Mouse (Mus musculus): Measurements from ENCODE around the gene Cenpv.

The Cenpv gene

GRCm38 (mm10) chr11:62554163-62554855 is 15.2 kb upstream of the Cenpv start:
- no peak for DNase-seq (ENCODE audit: low spot score in 2 of 2)

GRCm38 (mm10) chr11:62553633-62554032 is 14.6 kb upstream of the Cenpv start:
- no peak for DNase-seq (ENCODE audit: low spot score in 2 of 2)

GRCm38 (mm10) chr11:62553186-62553585 is 14.1 kb upstream of the Cenpv start:
- no peak for DNase-seq (ENCODE audit: low spot score in 2 of 2)

- DNase-seq (ENCODE audit: low spot score in 2 of 2), result peak; percentile 85 to 88
Measured at GRCm38 (mm10) chr11:62551226-62552119, 12.4 kb upstream of the Cenpv start.

- DNase-seq (ENCODE audit: low spot score in 2 of 2), result peak; percentile 99
Measured at GRCm38 (mm10) chr11:62550727-62551225, 11.7 kb upstream of the Cenpv start, which contains the start of gene Ubb. TSS of gene Ubb (plus strand) at chr11:62551171.

GRCm38 (mm10) chr11:62550227-62550685 is 11.2 kb upstream of the Cenpv start:
- no peak for DNase-seq (ENCODE audit: low spot score in 2 of 2)

- DNase-seq (ENCODE audit: low spot score in 2 of 2), result no peak
Measured at GRCm38 (mm10) chr11:62549782-62550181, 10.7 kb upstream of the Cenpv start.

GRCm38 (mm10) chr11:62543991-62544390 is 4.9 kb upstream of the Cenpv start:
- DNase-seq (ENCODE audit: low spot score in 2 of 2), result no peak

- DNase-seq (ENCODE audit: low spot score in 2 of 2), result no peak
Measured at GRCm38 (mm10) chr11:62541581-62541980, 2.5 kb upstream of the Cenpv start.

- no peak for DNase-seq (ENCODE audit: low spot score in 2 of 2)
Measured at GRCm38 (mm10) chr11:62540969-62541368, 1.9 kb upstream of the Cenpv start.

- DNase-seq (ENCODE audit: low spot score in 2 of 2), result no peak
Measured at GRCm38 (mm10) chr11:62540167-62540566, 1.1 kb upstream of the Cenpv start.

- DNase-seq (ENCODE audit: low spot score in 2 of 2), result peak; percentile 29 to 41
Measured at GRCm38 (mm10) chr11:62538321-62539088, 556 bp downstream of the Cenpv start.

- no peak for DNase-seq (ENCODE audit: low spot score in 2 of 2)
Measured at GRCm38 (mm10) chr11:62537590-62537989, 1.5 kb downstream of the Cenpv start.

GRCm38 (mm10) chr11:62537089-62537488 is 2.0 kb downstream of the Cenpv start:
- no peak for DNase-seq (ENCODE audit: low spot score in 2 of 2)

GRCm38 (mm10) chr11:62522283-62522682 is 16.8 kb downstream of the Cenpv start:
- DNase-seq (ENCODE audit: low spot score in 2 of 2), result no peak

- DNase-seq (ENCODE audit: low spot score in 2 of 2), result no peak
Measured at GRCm38 (mm10) chr11:62518991-62519390, 20.1 kb downstream of the Cenpv start.

- no peak for DNase-seq (ENCODE audit: low spot score in 2 of 2)
Measured at GRCm38 (mm10) chr11:62513311-62513710, 25.8 kb downstream of the Cenpv start.

GRCm38 (mm10) chr11:62512529-62513080 is 26.5 kb downstream of the Cenpv start:
- no peak for DNase-seq (ENCODE audit: low spot score in 2 of 2)

- DNase-seq (ENCODE audit: low spot score in 2 of 2), result no peak
Measured at GRCm38 (mm10) chr11:62511444-62512202, 27.4 kb downstream of the Cenpv start.

- DNase-seq (ENCODE audit: low spot score in 2 of 2), result no peak
Measured at GRCm38 (mm10) chr11:62510956-62511355, 28.1 kb downstream of the Cenpv start.

- no peak for DNase-seq (ENCODE audit: low spot score in 2 of 2)
Measured at GRCm38 (mm10) chr11:62509571-62509970, 29.5 kb downstream of the Cenpv start.
